Mouse (Mus musculus): Measurements from ENCODE around the gene 4930583I09Rik.

Gene 4930583I09Rik

GRCm38 (mm10) chr17:64792623-64793022, 43.2 kb downstream of the 4930583I09Rik start:
- DNase-seq = no peak

GRCm38 (mm10) chr17:64792076-64792475, 43.8 kb downstream of the 4930583I09Rik start:
- no peak for DNase-seq

GRCm38 (mm10) chr17:64789175-64789574, 46.7 kb downstream of the 4930583I09Rik start:
- DNase-seq = peak; percentile 39 to 54

- DNase-seq = peak in 1 of 2 experiments; percentile 20
Measured at GRCm38 (mm10) chr17:64788301-64788700, 47.6 kb downstream of the 4930583I09Rik start.

- no peak for DNase-seq
Measured at GRCm38 (mm10) chr17:64785961-64786360, 49.9 kb downstream of the 4930583I09Rik start.

All from lung, adult 18-20 months (tissue).